ENCODE assay signal across 13 mouse cellular contexts in genomic region chr7:19217944-19218343, GRCm38 (mm10). TPM values are rescaled to one million over a fixed set of nuclear protein-coding genes. Genes with fewer than 3 reads are reported as not detected.
DNase-seq lines count a peak whose midpoint lies in the region; ATAC-seq and TF ChIP-seq lines count a peak whose summit lies in the region.
"Had no signal": no experiment of that assay in that cellular context is flagged by ENCODE, and none has a peak within 500 bp of the region (broad histone marks: within the 10 kb centered on the region; RNA-seq: fewer than 3 reads in every experiment).

No protein-coding gene starts in this region.

- no peaks in the 10 kb centered on the region for H3K9me3 ChIP-seq in midbrain, embryonic 13.5 days
- H3K9me3 ChIP-seq in midbrain, embryonic 15.5 days: no peaks in the 10 kb centered on the region

- H3K27me3 ChIP-seq in kidney, adult 2 months (replicated peaks; ENCODE audit: control insufficient read depth, insufficient read depth, low read length): no peaks in the 10 kb centered on the region
- H3K27me3 ChIP-seq in midbrain, embryonic 13.5 days: peaks cover 12% of the 10 kb centered on the region
- 0 out of 2 replicates have a peak, but pooled peaks cover 3% of the 10 kb centered on the region for H3K27me3 ChIP-seq in midbrain, embryonic 15.5 days (replicated peaks)

- 20% methylated on average over 2 of the region's 3 CpGs for WGBS in kidney, adult 2 months
- 8% methylated on average over 1 of the region's 3 CpGs for WGBS in midbrain, embryonic 13.5 days
- WGBS in midbrain, embryonic 15.5 days: 18% methylated on average over 1 of the region's 3 CpGs

- TF ChIP-seq CTCF in kidney, adult 2 months (conservative IDR thresholded peaks at IDR 0.05; ENCODE audit: insufficient read depth, insufficient read length, low read depth, low read length): no peak

- no peak for ATAC-seq in midbrain, embryonic 13.5 days
- ATAC-seq in midbrain, embryonic 15.5 days (replicated peaks): no peak
- ATAC-seq: activated CD4-positive, CD25-positive, alpha-beta regulatory T cell, adult 4 months had no signal

- DNase-seq in adrenal gland, adult (ENCODE audit: inconsistent age in 2 of 2, low spot score in 1 of 2): peak; percentile 12 to 52
- DNase-seq in adrenal gland, adult 8-10 months: no peak
- DNase-seq in kidney, adult 2 months: peak; percentile 43
- DNase-seq in kidney, adult 8-10 months: no peak
- peak; percentile 34 for DNase-seq in retina, postnatal 1 day
- no peak for DNase-seq in thymus, postnatal 25 days
- DNase-seq: cerebellum, postnatal 36 days; spleen, adult 18-20 months; thymus, adult 18-20 months had no signal

- no peak overlapping the region for H3K27ac ChIP-seq in kidney, adult 2 months (ENCODE audit: insufficient read depth, low read depth, low read length)
- H3K27ac ChIP-seq in midbrain, embryonic 13.5 days: peak overlapping the region; percentile 9; the same call in 1 of the 2 replicates
- no peak overlapping the region for H3K27ac ChIP-seq in midbrain, embryonic 15.5 days
- H3K27ac ChIP-seq: layer of hippocampus, adult 2 months had no signal

- no peak for TF ChIP-seq POLR2A in kidney, adult 2 months (IDR thresholded peaks at IDR 0.05; ENCODE audit: low read depth, low read length)

- H3K4me1 ChIP-seq in kidney, adult 2 months (ENCODE audit: control insufficient read depth, insufficient read depth, low read length): no peaks in the 10 kb centered on the region
- peaks cover 3% of the 10 kb centered on the region; the same call in 1 of the 2 replicates for H3K4me1 ChIP-seq in midbrain, embryonic 13.5 days (replicated peaks)
- no peaks in the 10 kb centered on the region for H3K4me1 ChIP-seq in midbrain, embryonic 15.5 days

- no peak overlapping the region for H3K4me3 ChIP-seq in kidney, adult 2 months (ENCODE audit: insufficient read depth, low read depth, low read length)
- no peak overlapping the region for H3K4me3 ChIP-seq in midbrain, embryonic 13.5 days (replicated peaks)
- H3K4me3 ChIP-seq in midbrain, embryonic 15.5 days: no peak overlapping the region
- H3K4me3 ChIP-seq: layer of hippocampus, adult 2 months had no signal

- H3K36me3 ChIP-seq in kidney, adult 2 months (ENCODE audit: control insufficient read depth, insufficient read depth, low read length): no peaks in the 10 kb centered on the region
- 0 out of 2 replicates have a peak, but pooled peaks cover 3% of the 10 kb centered on the region for H3K36me3 ChIP-seq in midbrain, embryonic 13.5 days
- no peaks in the 10 kb centered on the region for H3K36me3 ChIP-seq in midbrain, embryonic 15.5 days (replicated peaks)

- H3K4me2 ChIP-seq in midbrain, embryonic 13.5 days (replicated peaks): no peak overlapping the region
- no peak overlapping the region for H3K4me2 ChIP-seq in midbrain, embryonic 15.5 days

- no peak overlapping the region for H3K9ac ChIP-seq in midbrain, embryonic 13.5 days (replicated peaks)
- no peak overlapping the region for H3K9ac ChIP-seq in midbrain, embryonic 15.5 days

RNA-seq across cellular contexts. Expression of gene Gpr4, which starts 5.6 kb away (rescaled TPM):
- total RNA-seq in adrenal gland, adult 8-10 months (2022): 10 to 100 TPM in 2 of 4 experiments, 1 to 10 TPM in 2; 5.7 to 15.2 (median 8.2) TPM
- polyA plus RNA-seq in kidney, adult 2 months (2012; rRNA removed): 10.1 and 10.8 TPM in 2 replicates
- polyA plus RNA-seq in midbrain, embryonic 13.5 days (2015; fragmentation: Nextera tagmentation; extraction: Ambion mirVana): 1.8 and 1.9 TPM in 2 replicates
- 3.5 and 4.0 TPM in 2 replicates for polyA plus RNA-seq in midbrain, embryonic 15.5 days (2015; fragmentation: Nextera tagmentation; extraction: Ambion mirVana)

RNA-seq across cellular contexts. Expression of gene Opa3, which starts 10.2 kb away (rescaled TPM):
- total RNA-seq in adrenal gland, adult 8-10 months (2022): 10 to 100 TPM; 32.4 to 41.5 (median 33.7) TPM
- polyA plus RNA-seq in kidney, adult 2 months (2012; rRNA removed): 41.7 and 48.5 TPM in 2 replicates
- polyA plus RNA-seq in midbrain, embryonic 13.5 days (2015; fragmentation: Nextera tagmentation; extraction: Ambion mirVana): 39.4 and 40.5 TPM in 2 replicates
- polyA plus RNA-seq in midbrain, embryonic 15.5 days (2015; fragmentation: Nextera tagmentation; extraction: Ambion mirVana): 37.9 and 41.1 TPM in 2 replicates

RNA-seq across cellular contexts. Expression of gene Eml2, which starts 41.7 kb away (rescaled TPM):
- 10 to 100 TPM; 56.2 to 79.2 (median 69.6) TPM for total RNA-seq in adrenal gland, adult 8-10 months (2022)
- 38.8 and 39.0 TPM in 2 replicates for polyA plus RNA-seq in kidney, adult 2 months (2012; rRNA removed)
- polyA plus RNA-seq in midbrain, embryonic 13.5 days (2015; fragmentation: Nextera tagmentation; extraction: Ambion mirVana): 6.3 and 10.0 TPM in 2 replicates
- 8.9 and 10.8 TPM in 2 replicates for polyA plus RNA-seq in midbrain, embryonic 15.5 days (2015; fragmentation: Nextera tagmentation; extraction: Ambion mirVana)

RNA-seq across cellular contexts. Expression of gene Gipr, which starts 52.0 kb away (rescaled TPM):
- 1 to 10 TPM in 1 of 4 experiments, under 1 TPM in 3; 0.17 to 1.5 (median 0.64) TPM for total RNA-seq in adrenal gland, adult 8-10 months (2022)
- polyA plus RNA-seq in kidney, adult 2 months (2012; rRNA removed): 0.13 and 0.20 TPM in 2 replicates
- polyA plus RNA-seq in midbrain, embryonic 13.5 days (2015; fragmentation: Nextera tagmentation; extraction: Ambion mirVana): 2.6 and 3.4 TPM in 2 replicates
- polyA plus RNA-seq in midbrain, embryonic 15.5 days (2015; fragmentation: Nextera tagmentation; extraction: Ambion mirVana): 3.5 and 4.3 TPM in 2 replicates
- polyA plus RNA-seq: activated CD4-positive, CD25-positive, alpha-beta regulatory T cell, adult 4 months had no signal

RNA-seq across cellular contexts. Expression of gene Vasp, which starts 53.7 kb away (rescaled TPM):
- total RNA-seq in adrenal gland, adult 8-10 months (2022): 10 to 100 TPM; 44.8 to 70.6 (median 59.1) TPM
- 69.5 and 71.5 TPM in 2 replicates for polyA plus RNA-seq in kidney, adult 2 months (2012; rRNA removed)
- 28.6 and 38.0 TPM in 2 replicates for polyA plus RNA-seq in midbrain, embryonic 13.5 days (2015; fragmentation: Nextera tagmentation; extraction: Ambion mirVana)
- polyA plus RNA-seq in midbrain, embryonic 15.5 days (2015; fragmentation: Nextera tagmentation; extraction: Ambion mirVana): 35.9 and 37.4 TPM in 2 replicates

Comparison
In these comparisons a context has a peak if more than half of its experiments do, and no peak if none do; other contexts are left out.
1. DNase-seq: peak in adrenal gland, adult (2 of 2), kidney, adult 2 months (single experiment) and retina, postnatal 1 day (single experiment); none in adrenal gland, adult 8-10 months (single experiment), kidney, adult 8-10 months (0 of 2) and thymus, postnatal 25 days (single experiment).